Comparison of ENCODE assay signal across 28 mouse cellular contexts in the genomic region with DNA sequence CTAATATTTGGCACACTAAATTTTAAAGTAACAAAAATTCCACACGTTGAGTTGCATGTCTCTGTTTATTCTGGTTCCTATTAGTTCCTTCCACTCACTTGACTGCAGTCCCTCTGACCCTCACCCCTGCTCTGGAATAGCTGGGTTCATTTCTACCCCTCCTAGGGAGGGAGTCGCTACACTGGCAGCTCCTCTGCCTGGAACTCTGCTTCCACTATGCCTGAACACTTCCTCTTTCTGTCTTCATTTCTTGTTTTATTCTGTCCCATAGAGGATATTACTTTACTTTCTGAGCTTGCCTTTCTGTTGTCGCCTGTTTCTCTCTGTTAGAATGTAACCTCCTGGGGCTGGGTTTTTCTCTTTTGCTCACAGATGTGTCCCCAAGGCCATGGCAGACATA.
"Had no signal": no experiment of that assay in that cellular context is flagged by ENCODE, and none has a peak within 500 bp of the region (broad histone marks: within the 10 kb centered on the region; RNA-seq: fewer than 3 reads in every experiment).

No protein-coding gene starts in this region.

- H3K9me3 ChIP-seq: heart, embryonic 13.5 days; heart, embryonic 15.5 days; hindbrain, embryonic 10.5 days; hindbrain, embryonic 12.5 days; intestine, embryonic 15.5 days; limb, embryonic 10.5 days; limb, embryonic 12.5 days had no signal

- DNase-seq: gastrocnemius, adult 2 months; gastrocnemius, postnatal 10 days; gastrocnemius, postnatal 25 days; heart, adult 11 months; heart, adult 2 months; heart, postnatal 14 days; heart, postnatal 36 days; kidney, adult 18-20 months; kidney, adult 8-10 months; kidney, postnatal 10 days; kidney, postnatal 25 days; kidney, postnatal 4 days; liver had no signal

- ATAC-seq: hindbrain, embryonic 16.5 days; inflammation-experienced regulatory T-cells, adult 6 months; intestine, embryonic 15.5 days; intestine, postnatal 0 days had no signal

- H3K9ac ChIP-seq: heart, embryonic 13.5 days; heart, embryonic 15.5 days; hindbrain, embryonic 12.5 days; hindbrain, embryonic 14.5 days; intestine, embryonic 15.5 days; limb, embryonic 12.5 days had no signal

- H3K27me3 ChIP-seq: heart, embryonic 13.5 days; heart, embryonic 15.5 days; hindbrain, embryonic 12.5 days; intestine, embryonic 15.5 days; limb, embryonic 12.5 days had no signal

- H3K36me3 ChIP-seq: heart, embryonic 13.5 days; heart, embryonic 15.5 days; hindbrain, embryonic 10.5 days; hindbrain, embryonic 12.5 days; intestine, embryonic 15.5 days; limb, embryonic 10.5 days; limb, embryonic 12.5 days had no signal

- H3K27ac ChIP-seq: gastrocnemius, adult 2 months; heart, adult 2 months; heart, embryonic 13.5 days; heart, embryonic 15.5 days; hindbrain, embryonic 10.5 days; hindbrain, embryonic 12.5 days; hindbrain, embryonic 14.5 days; intestine, embryonic 15.5 days; layer of hippocampus, adult 2 months; left cerebral cortex, adult 2 months; limb, embryonic 10.5 days; limb, embryonic 12.5 days had no signal

- H3K4me2 ChIP-seq: heart, embryonic 11.5 days; heart, embryonic 13.5 days; heart, embryonic 15.5 days; hindbrain, embryonic 12.5 days; hindbrain, embryonic 14.5 days; intestine, embryonic 15.5 days; limb, embryonic 12.5 days; liver, embryonic 11.5 days had no signal

- H3K4me3 ChIP-seq: gastrocnemius, adult 2 months; heart, adult 2 months; heart, embryonic 13.5 days; heart, embryonic 15.5 days; hindbrain, embryonic 10.5 days; hindbrain, embryonic 12.5 days; intestine, embryonic 15.5 days; layer of hippocampus, adult 2 months; left cerebral cortex, adult 2 months; limb, embryonic 10.5 days; limb, embryonic 12.5 days had no signal
